Mouse (Mus musculus) spleen, adult 2 months (tissue): ENCODE results near the gene Fastk. TPM values are rescaled to one million over a fixed set of nuclear protein-coding genes. Genes with fewer than 3 reads are reported as not detected.

Experiments
- DNase-seq, 2 experiments: peaks; one replicate each; pipeline versions ENCODE4 v3.0.0 to v3.0.0-alpha.2; 2012 to 2021; ENCODE audit warnings: low spot score in 2 of 2, low read depth in 1 of 2
- H3K27ac ChIP-seq: fragments of 200-500 bp; 2 replicates; pipeline ENCODE4 v1.5.1; 2012; ENCODE audit warnings: low read length, inconsistent platforms; ENCODE audit not compliant: insufficient read depth
- H3K27me3 ChIP-seq: fragments of 200-500 bp; 2 replicates; pipeline ENCODE4 v1.6.1; 2012; ENCODE audit warnings: mild to moderate bottlenecking, moderate library complexity, low read length, inconsistent platforms; ENCODE audit not compliant: control insufficient read depth, insufficient read depth
- H3K36me3 ChIP-seq: fragments of 200-500 bp; 2 replicates; pipeline ENCODE4 v1.6.1; 2012; ENCODE audit warnings: mild to moderate bottlenecking, low read length, inconsistent platforms; ENCODE audit not compliant: control insufficient read depth, insufficient read depth
- H3K4me1 ChIP-seq: fragments of 200-500 bp; 2 replicates; pipeline ENCODE4 v1.6.1; 2011; ENCODE audit warnings: inconsistent platforms; ENCODE audit not compliant: control insufficient read depth, insufficient read depth, insufficient read length
- H3K4me3 ChIP-seq: fragments of 200-500 bp; 2 replicates; pipeline ENCODE4 v1.5.1; 2011; ENCODE audit warnings: mild to moderate bottlenecking, inconsistent platforms; ENCODE audit not compliant: insufficient read depth, insufficient read length; ENCODE audit errors: extremely low read depth
- CTCF ChIP-seq: fragments of 200-500 bp; IDR thresholded peaks from 2 replicates; pipeline ENCODE4 v1.5.1; 2011; ENCODE audit warnings: mild to moderate bottlenecking, inconsistent platforms; ENCODE audit not compliant: insufficient read depth, insufficient read length, insufficient replicate concordance; ENCODE audit errors: extremely low read depth
- POLR2A ChIP-seq: fragments of 200-500 bp; IDR thresholded peaks from 2 replicates; pipeline ENCODE4 v1.6.1; 2011; ENCODE audit warnings: low read depth, low read length, inconsistent platforms
- WGBS: fragments of 180-500 bp; shearing (Covaris S2); methylation state at CpG from one replicate; pipeline ENCODE4 v1.1.7; 2018; 5-methylcytosine and 5-hydroxymethylcytosine counted together
- polyA plus RNA-seq: library from polyadenylated mRNA; depleted of rRNA; stranded (reverse); fragments of >200 nt; gene quantifications from 2 replicates; pipeline ENCODE4 v1.2.3, GENCODE M21; 2012

The Fastk gene
- polyA plus RNA-seq, 1 experiment: 170 TPM

- Histone ChIP-seq H3K4me3 (peak overlapping the region; percentile 75; the same call in 1 of the 2 replicates), H3K36me3 (no peaks in the 10 kb centered on the region), H3K27ac (no peak overlapping the region), H3K4me1 (peaks cover 8% of the 10 kb centered on the region), H3K27me3 (no peaks in the 10 kb centered on the region)
- no peak for DNase-seq
- TF ChIP-seq CTCF (no peak), POLR2A (no peak)
- 61% methylated on average over 5 of the region's 5 CpGs for WGBS
Observed at GRCm38 (mm10) chr5:24453283-24453984, 8.3 kb upstream of the Fastk start.

- Histone ChIP-seq H3K36me3 (no peaks in the 10 kb centered on the region), H3K27me3 (no peaks in the 10 kb centered on the region), H3K4me3 (peak overlapping the region; percentile 75), H3K27ac (peak overlapping the region; percentile 40; the same call in 1 of the 2 replicates), H3K4me1 (peaks cover 10% of the 10 kb centered on the region)
- no peak for TF ChIP-seq POLR2A
- no peak for DNase-seq
- WGBS: 3% methylated on average over 29 of the region's 29 CpGs
Observed at GRCm38 (mm10) chr5:24452691-24453233, 7.7 kb upstream of the Fastk start.

GRCm38 (mm10) chr5:24452030-24452690 is 7.1 kb upstream of the Fastk start, which contains the start of gene Agap3:
Agap3 (plus strand) TSS chr5:24452177.
- H3K27me3 ChIP-seq: no peaks in the 10 kb centered on the region
- no peaks in the 10 kb centered on the region for H3K36me3 ChIP-seq
- WGBS: under 1% methylated on average over 70 of the region's 85 CpGs
- peak within 1 kb of the TSS; percentile 75 for H3K4me3 ChIP-seq
- DNase-seq: no peak
- TF ChIP-seq CTCF (no peak), POLR2A (no peak)
- peaks cover 10% of the 10 kb centered on the region for H3K4me1 ChIP-seq
- H3K27ac ChIP-seq: peak within 1 kb of the TSS; percentile 74

- no peaks in the 10 kb centered on the region for H3K27me3 ChIP-seq
- peak; percentile 71 to 75 for DNase-seq
- peak overlapping the region; percentile 74 for H3K27ac ChIP-seq
- H3K4me1 ChIP-seq: peaks cover 14% of the 10 kb centered on the region
- TF ChIP-seq CTCF (no peak), POLR2A (peak; percentile 44)
- H3K36me3 ChIP-seq: no peaks in the 10 kb centered on the region
- peak overlapping the region; percentile 75 for H3K4me3 ChIP-seq
- 5% methylated on average over 66 of the region's 66 CpGs for WGBS
Observed at GRCm38 (mm10) chr5:24451264-24452029, 6.4 kb upstream of the Fastk start.

- no peak for TF ChIP-seq CTCF
- peak; percentile 20; the same call in 1 of the 2 replicates for TF ChIP-seq POLR2A
- Histone ChIP-seq H3K27ac (peak within 1 kb of the TSS; percentile 28; the same call in 1 of the 2 replicates), H3K27me3 (no peaks in the 10 kb centered on the region), H3K36me3 (peaks cover 7% of the 10 kb centered on the region), H3K4me3 (peak within 1 kb of the TSS; percentile 67), H3K4me1 (peaks cover 20% of the 10 kb centered on the region)
- peak; percentile 63 to 87 for DNase-seq
- 3% methylated on average over 34 of the region's 34 CpGs for WGBS
Observed at GRCm38 (mm10) chr5:24447624-24448298, 2.7 kb upstream of the Fastk start, which contains the start of gene Tmub1. Tmub1 (minus strand) TSS chr5:24447854.

- Histone ChIP-seq H3K4me1 (peaks cover 19% of the 10 kb centered on the region), H3K27ac (no peak overlapping the region), H3K36me3 (peaks cover 7% of the 10 kb centered on the region), H3K27me3 (no peaks in the 10 kb centered on the region), H3K4me3 (no peak overlapping the region)
- no peak for TF ChIP-seq POLR2A
- no peak for TF ChIP-seq CTCF
- WGBS: 96% methylated on average over 7 of the region's 7 CpGs
- DNase-seq: no peak
Observed at GRCm38 (mm10) chr5:24446630-24447029, 1.5 kb upstream of the Fastk start.
